Mouse (Mus musculus) spleen, adult 2 months (tissue): ENCODE data around the gene Myo18a. TPM values are rescaled to one million over a fixed set of nuclear protein-coding genes. Genes with fewer than 3 reads are reported as not detected.
A peak's percentile ranks its signal among the peaks of the same experiment; 100 is the strongest.

Source experiments
- DNase-seq, 2 experiments: peaks; one replicate each; pipeline versions ENCODE4 v3.0.0 to v3.0.0-alpha.2; 2012 to 2021; ENCODE audit warnings: low spot score in 2 of 2, low read depth in 1 of 2
- H3K27ac ChIP-seq: fragments of 200-500 bp; 2 replicates; pipeline ENCODE4 v1.5.1; 2012; ENCODE audit warnings: low read length, inconsistent platforms; ENCODE audit not compliant: insufficient read depth
- H3K27me3 ChIP-seq: fragments of 200-500 bp; 2 replicates; pipeline ENCODE4 v1.6.1; 2012; ENCODE audit warnings: mild to moderate bottlenecking, moderate library complexity, low read length, inconsistent platforms; ENCODE audit not compliant: control insufficient read depth, insufficient read depth
- H3K36me3 ChIP-seq: fragments of 200-500 bp; 2 replicates; pipeline ENCODE4 v1.6.1; 2012; ENCODE audit warnings: mild to moderate bottlenecking, low read length, inconsistent platforms; ENCODE audit not compliant: control insufficient read depth, insufficient read depth
- H3K4me1 ChIP-seq: fragments of 200-500 bp; 2 replicates; pipeline ENCODE4 v1.6.1; 2011; ENCODE audit warnings: inconsistent platforms; ENCODE audit not compliant: control insufficient read depth, insufficient read depth, insufficient read length
- H3K4me3 ChIP-seq: fragments of 200-500 bp; 2 replicates; pipeline ENCODE4 v1.5.1; 2011; ENCODE audit warnings: mild to moderate bottlenecking, inconsistent platforms; ENCODE audit not compliant: insufficient read depth, insufficient read length; ENCODE audit errors: extremely low read depth
- CTCF ChIP-seq: fragments of 200-500 bp; IDR thresholded peaks from 2 replicates; pipeline ENCODE4 v1.5.1; 2011; ENCODE audit warnings: mild to moderate bottlenecking, inconsistent platforms; ENCODE audit not compliant: insufficient read depth, insufficient read length, insufficient replicate concordance; ENCODE audit errors: extremely low read depth
- POLR2A ChIP-seq: fragments of 200-500 bp; IDR thresholded peaks from 2 replicates; pipeline ENCODE4 v1.6.1; 2011; ENCODE audit warnings: low read depth, low read length, inconsistent platforms
- WGBS: fragments of 180-500 bp; shearing (Covaris S2); methylation state at CpG from one replicate; pipeline ENCODE4 v1.1.7; 2018; 5-methylcytosine and 5-hydroxymethylcytosine counted together
- polyA plus RNA-seq: library from polyadenylated mRNA; depleted of rRNA; stranded (reverse); fragments of >200 nt; gene quantifications from 2 replicates; pipeline ENCODE4 v1.2.3, GENCODE M21; 2012

Myo18a gene
- polyA plus RNA-seq, 1 experiment: 52.3 TPM

GRCm38 (mm10) chr11:77753469-77753868, 9.6 kb upstream of the Myo18a start:
- Histone ChIP-seq H3K36me3 (no peaks in the 10 kb centered on the region), H3K4me1 (no peaks in the 10 kb centered on the region), H3K27ac (no peak overlapping the region), H3K27me3 (no peaks in the 10 kb centered on the region), H3K4me3 (no peak overlapping the region)
- WGBS: 81% methylated on average over 3 of the region's 3 CpGs
- no peak for DNase-seq
- TF ChIP-seq POLR2A (no peak), CTCF (no peak)

GRCm38 (mm10) chr11:77760031-77760430, 3.0 kb upstream of the Myo18a start:
- H3K27me3 ChIP-seq: peaks cover 7% of the 10 kb centered on the region
- 54% methylated on average over 4 of the region's 4 CpGs for WGBS
- no peaks in the 10 kb centered on the region for H3K36me3 ChIP-seq
- no peaks in the 10 kb centered on the region for H3K4me1 ChIP-seq
- TF ChIP-seq CTCF (no peak), POLR2A (no peak)
- no peak overlapping the region for H3K4me3 ChIP-seq
- no peak for DNase-seq
- H3K27ac ChIP-seq: no peak overlapping the region

- H3K4me3 ChIP-seq: peak overlapping the region; percentile 64
- peak overlapping the region; percentile 23; the same call in 1 of the 2 replicates for H3K27ac ChIP-seq
- H3K27me3 ChIP-seq: peaks cover 11% of the 10 kb centered on the region
- TF ChIP-seq POLR2A: no peak
- TF ChIP-seq CTCF: no peak
- no peak for DNase-seq
- 19% methylated on average over 26 of the region's 26 CpGs for WGBS
- no peaks in the 10 kb centered on the region for H3K36me3 ChIP-seq
- peaks cover 4% of the 10 kb centered on the region; the same call in 1 of the 2 replicates for H3K4me1 ChIP-seq
These were observed 761 bp downstream of the Myo18a start for GRCm38 (mm10) chr11:77763673-77764340.

- 58% methylated on average over 9 of the region's 9 CpGs for WGBS
- Histone ChIP-seq H3K27ac (no peak overlapping the region), H3K4me1 (peaks cover 4% of the 10 kb centered on the region; the same call in 1 of the 2 replicates), H3K4me3 (no peak overlapping the region), H3K36me3 (no peaks in the 10 kb centered on the region), H3K27me3 (peaks cover 11% of the 10 kb centered on the region)
- no peak for DNase-seq
- TF ChIP-seq POLR2A (no peak), CTCF (no peak)
These were observed 1.8 kb downstream of the Myo18a start for GRCm38 (mm10) chr11:77764694-77765458.

- no peak for DNase-seq
- Histone ChIP-seq H3K36me3 (no peaks in the 10 kb centered on the region), H3K27ac (no peak overlapping the region; the same call in 1 of the 2 replicates), H3K4me3 (no peak overlapping the region), H3K27me3 (peaks cover 11% of the 10 kb centered on the region), H3K4me1 (peaks cover 4% of the 10 kb centered on the region; the same call in 1 of the 2 replicates)
- 76% methylated on average over 4 of the region's 4 CpGs for WGBS
- no peak for TF ChIP-seq CTCF
- TF ChIP-seq POLR2A: no peak
These were observed 2.4 kb downstream of the Myo18a start for GRCm38 (mm10) chr11:77765459-77765777.

- Histone ChIP-seq H3K27me3 (peaks cover 11% of the 10 kb centered on the region), H3K36me3 (no peaks in the 10 kb centered on the region), H3K4me1 (peaks cover 4% of the 10 kb centered on the region; the same call in 1 of the 2 replicates), H3K27ac (peak overlapping the region; percentile 26; the same call in 1 of the 2 replicates), H3K4me3 (peak overlapping the region; percentile 55; the same call in 1 of the 2 replicates)
- WGBS: 7% methylated on average over 35 of the region's 35 CpGs
- no peak for TF ChIP-seq POLR2A
- TF ChIP-seq CTCF: peak; percentile 44; the same call in 1 of the 2 replicates
- no peak for DNase-seq
These were observed 3.4 kb downstream of the Myo18a start for GRCm38 (mm10) chr11:77766351-77767001.
